Mouse (Mus musculus): ENCODE results near the gene AC109138.7. TPM values are rescaled to one million over a fixed set of nuclear protein-coding genes. Genes with fewer than 3 reads are reported as not detected.
A peak's percentile ranks its signal among the peaks of the same experiment; 100 is the strongest.

The AC109138.7 gene
- total RNA-seq, 1 experiment from 2014 or later: not detected

DNA sequence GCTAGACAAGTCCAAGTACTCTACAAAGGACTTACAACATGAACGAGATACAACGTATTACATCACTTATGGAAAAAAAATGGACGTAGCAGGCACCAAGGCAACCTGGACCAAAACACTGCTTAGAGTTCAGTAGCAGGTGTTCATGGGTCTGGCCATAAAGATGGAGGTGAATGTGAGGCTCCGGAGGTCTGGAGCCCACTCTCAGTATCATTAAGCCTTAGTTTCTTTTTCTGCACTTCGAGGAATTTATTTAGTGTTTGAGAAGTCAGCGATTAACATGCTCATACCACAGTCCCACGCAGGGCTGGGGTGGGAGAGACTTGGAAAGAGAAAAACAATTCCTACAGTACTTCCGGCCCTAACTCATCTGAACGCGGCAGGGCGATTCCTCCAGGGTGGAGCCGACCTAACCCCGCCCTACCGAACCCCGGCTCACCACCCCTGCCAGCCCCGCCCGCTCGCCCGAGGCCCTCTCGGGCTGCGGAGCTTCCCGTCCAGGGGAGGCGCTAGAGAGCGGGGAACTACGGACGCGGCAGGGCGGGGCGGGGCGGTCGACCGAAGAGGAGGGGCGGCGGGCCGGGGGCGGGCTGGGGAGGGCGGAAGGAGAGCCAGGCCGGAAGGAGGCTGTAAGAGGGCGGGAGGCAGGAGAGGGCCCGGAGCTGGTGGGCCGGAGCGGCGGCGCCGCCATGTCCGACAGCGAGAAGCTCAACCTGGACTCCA lies 22.5 kb upstream of the AC109138.7 start, which contains the start of gene Ppp1ca:
Gene Ppp1ca, plus strand, starts transcription at position 538 of the 723 bp plus-strand sequence.
- ATAC-seq (replicated peaks; ENCODE audit: insufficient number of reproducible peaks, low FRiP score, low TSS enrichment, poor library complexity, severe bottlenecking): peak; percentile 71

- no peak for ATAC-seq (replicated peaks; ENCODE audit: insufficient number of reproducible peaks, low FRiP score, low TSS enrichment, poor library complexity, severe bottlenecking)
These were observed 21.7 kb upstream of the AC109138.7 start for GRCm38 (mm10) chr19:4192251-4192985.

DNA sequence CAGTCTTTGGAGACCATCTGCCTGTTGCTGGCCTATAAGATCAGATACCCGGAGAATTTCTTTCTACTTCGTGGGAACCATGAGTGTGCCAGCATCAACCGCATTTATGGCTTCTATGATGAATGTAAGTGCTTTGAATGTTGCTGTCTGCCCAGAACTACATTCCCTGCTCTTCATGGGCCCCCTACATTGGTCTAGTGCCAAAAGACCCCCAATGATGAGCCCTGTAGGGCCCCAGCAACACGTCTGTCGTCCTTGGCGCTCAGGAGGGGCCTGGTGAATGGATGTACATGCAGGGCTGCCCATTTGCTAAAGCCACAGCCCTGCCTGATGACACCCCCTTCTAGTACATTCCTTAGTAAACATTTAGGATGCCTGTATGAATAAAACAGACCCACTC lies 21.0 kb upstream of the AC109138.7 start:
- ATAC-seq (replicated peaks; ENCODE audit: insufficient number of reproducible peaks, low FRiP score, low TSS enrichment, poor library complexity, severe bottlenecking): no peak

DNA sequence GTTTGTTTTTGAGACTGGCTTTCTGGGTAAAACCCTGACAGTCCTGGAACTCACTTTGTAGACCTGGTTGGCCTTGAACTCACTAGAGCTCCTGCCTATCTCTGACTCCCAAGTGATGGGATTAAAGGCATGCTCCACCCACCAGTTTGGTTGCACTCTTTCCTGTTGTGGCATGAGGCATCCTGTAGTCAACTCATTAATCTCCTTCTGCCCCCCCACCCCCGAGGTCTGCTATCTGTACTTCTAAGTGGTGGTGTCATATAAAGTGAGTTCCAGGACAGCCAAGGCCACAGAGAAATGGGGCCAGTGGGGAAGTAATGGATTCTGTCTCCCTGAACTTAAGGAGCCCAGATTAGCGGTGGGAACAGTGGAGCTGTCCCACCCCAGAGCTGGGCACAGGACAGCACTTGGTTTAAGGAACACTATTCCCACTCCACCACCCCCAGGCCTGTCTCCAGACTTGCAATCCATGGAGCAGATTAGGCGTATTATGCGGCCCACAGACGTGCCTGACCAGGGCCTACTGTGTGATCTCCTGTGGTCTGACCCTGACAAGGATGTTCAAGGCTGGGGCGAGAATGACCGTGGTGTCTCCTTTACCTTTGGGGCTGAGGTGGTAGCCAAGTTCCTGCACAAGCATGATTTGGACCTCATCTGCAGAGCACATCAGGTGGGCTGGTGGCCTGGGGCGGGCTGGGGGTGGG lies 20.0 kb upstream of the AC109138.7 start:
- ATAC-seq (replicated peaks; ENCODE audit: insufficient number of reproducible peaks, low FRiP score, low TSS enrichment, poor library complexity, severe bottlenecking): no peak

DNA sequence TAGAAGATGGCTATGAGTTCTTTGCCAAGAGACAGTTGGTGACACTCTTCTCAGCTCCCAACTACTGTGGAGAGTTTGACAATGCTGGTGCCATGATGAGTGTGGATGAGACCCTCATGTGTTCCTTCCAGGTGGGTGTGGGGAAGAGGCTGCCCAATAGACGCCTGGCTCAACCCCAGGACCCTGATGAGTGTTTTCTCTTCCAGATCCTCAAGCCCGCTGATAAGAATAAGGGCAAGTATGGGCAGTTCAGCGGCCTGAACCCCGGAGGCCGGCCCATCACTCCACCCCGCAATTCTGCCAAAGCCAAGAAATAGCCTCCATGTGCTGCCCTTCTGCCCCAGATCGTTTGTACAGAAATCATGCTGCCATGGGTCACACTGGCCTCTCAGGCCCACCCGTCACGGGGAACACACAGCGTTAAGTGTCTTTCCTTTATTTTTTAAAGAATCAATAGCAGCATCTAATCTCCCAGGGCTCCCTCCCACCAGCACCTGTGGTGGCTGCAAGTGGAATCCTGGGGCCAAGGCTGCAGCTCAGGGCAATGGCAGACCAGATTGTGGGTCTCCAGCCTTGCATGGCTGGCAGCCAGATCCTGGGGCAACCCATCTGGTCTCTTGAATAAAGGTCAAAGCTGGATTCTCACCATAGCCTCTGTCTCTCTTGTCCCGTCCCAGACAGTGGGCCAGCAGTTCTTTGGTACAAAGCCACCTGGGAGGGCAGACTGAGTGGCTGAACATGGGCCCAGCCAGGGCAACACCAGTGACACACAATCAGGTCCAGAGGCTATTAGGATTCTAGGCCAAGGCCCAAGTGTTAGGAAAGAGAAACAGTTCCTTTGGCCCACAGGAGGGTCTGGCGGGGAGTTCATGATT lies 19.1 kb upstream of the AC109138.7 start:
- no peak for ATAC-seq (replicated peaks; ENCODE audit: insufficient number of reproducible peaks, low FRiP score, low TSS enrichment, poor library complexity, severe bottlenecking)

GRCm38 (mm10) chr19:4196048-4196447 lies 18.1 kb upstream of the AC109138.7 start:
- no peak for ATAC-seq (replicated peaks; ENCODE audit: insufficient number of reproducible peaks, low FRiP score, low TSS enrichment, poor library complexity, severe bottlenecking)

- no peak for ATAC-seq (replicated peaks; ENCODE audit: insufficient number of reproducible peaks, low FRiP score, low TSS enrichment, poor library complexity, severe bottlenecking)
These were observed 17.6 kb upstream of the AC109138.7 start for GRCm38 (mm10) chr19:4196548-4196947.

GRCm38 (mm10) chr19:4197180-4197579 lies 17.0 kb upstream of the AC109138.7 start:
- no peak for ATAC-seq (replicated peaks; ENCODE audit: insufficient number of reproducible peaks, low FRiP score, low TSS enrichment, poor library complexity, severe bottlenecking)

GRCm38 (mm10) chr19:4201291-4201909 lies 12.8 kb upstream of the AC109138.7 start, which contains the start of gene Rad9a:
TSS of gene Rad9a (minus strand) at chr19:4201662.
- ATAC-seq (replicated peaks; ENCODE audit: insufficient number of reproducible peaks, low FRiP score, low TSS enrichment, poor library complexity, severe bottlenecking): peak; percentile 77

- ATAC-seq (replicated peaks; ENCODE audit: insufficient number of reproducible peaks, low FRiP score, low TSS enrichment, poor library complexity, severe bottlenecking): no peak
These were observed 12.0 kb upstream of the AC109138.7 start for GRCm38 (mm10) chr19:4202149-4202548.

- no peak for ATAC-seq (replicated peaks; ENCODE audit: insufficient number of reproducible peaks, low FRiP score, low TSS enrichment, poor library complexity, severe bottlenecking)
These were observed 11.0 kb upstream of the AC109138.7 start for GRCm38 (mm10) chr19:4203148-4203547.

GRCm38 (mm10) chr19:4203604-4204326 lies 10.4 kb upstream of the AC109138.7 start:
- ATAC-seq (replicated peaks; ENCODE audit: insufficient number of reproducible peaks, low FRiP score, low TSS enrichment, poor library complexity, severe bottlenecking): peak; percentile 44

GRCm38 (mm10) chr19:4204889-4205288 lies 9.3 kb upstream of the AC109138.7 start:
- ATAC-seq (replicated peaks; ENCODE audit: insufficient number of reproducible peaks, low FRiP score, low TSS enrichment, poor library complexity, severe bottlenecking): no peak

- ATAC-seq (replicated peaks; ENCODE audit: insufficient number of reproducible peaks, low FRiP score, low TSS enrichment, poor library complexity, severe bottlenecking): peak; percentile 68
These were observed 7.2 kb upstream of the AC109138.7 start for GRCm38 (mm10) chr19:4206971-4207370.

DNA sequence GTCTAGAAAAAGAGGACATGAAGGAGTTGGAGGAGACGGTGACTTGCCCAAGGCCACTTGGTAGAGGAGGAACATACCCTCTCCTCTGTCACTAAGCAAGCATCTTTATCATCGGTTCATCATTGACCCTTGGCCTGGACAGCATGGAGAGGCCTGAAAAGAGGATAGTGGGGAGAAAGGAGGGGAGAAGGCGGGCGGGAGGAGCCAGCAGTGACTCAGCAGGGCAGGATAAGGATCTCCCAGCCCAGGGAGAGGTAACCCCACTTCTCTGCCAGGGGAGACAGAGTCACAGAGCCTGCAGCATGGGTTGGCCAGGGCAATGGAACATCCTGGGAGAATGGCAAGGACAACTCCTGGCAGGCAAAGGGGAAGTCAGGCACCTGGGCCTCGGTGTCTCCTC lies 5.6 kb upstream of the AC109138.7 start:
- ATAC-seq (replicated peaks; ENCODE audit: insufficient number of reproducible peaks, low FRiP score, low TSS enrichment, poor library complexity, severe bottlenecking): no peak

DNA sequence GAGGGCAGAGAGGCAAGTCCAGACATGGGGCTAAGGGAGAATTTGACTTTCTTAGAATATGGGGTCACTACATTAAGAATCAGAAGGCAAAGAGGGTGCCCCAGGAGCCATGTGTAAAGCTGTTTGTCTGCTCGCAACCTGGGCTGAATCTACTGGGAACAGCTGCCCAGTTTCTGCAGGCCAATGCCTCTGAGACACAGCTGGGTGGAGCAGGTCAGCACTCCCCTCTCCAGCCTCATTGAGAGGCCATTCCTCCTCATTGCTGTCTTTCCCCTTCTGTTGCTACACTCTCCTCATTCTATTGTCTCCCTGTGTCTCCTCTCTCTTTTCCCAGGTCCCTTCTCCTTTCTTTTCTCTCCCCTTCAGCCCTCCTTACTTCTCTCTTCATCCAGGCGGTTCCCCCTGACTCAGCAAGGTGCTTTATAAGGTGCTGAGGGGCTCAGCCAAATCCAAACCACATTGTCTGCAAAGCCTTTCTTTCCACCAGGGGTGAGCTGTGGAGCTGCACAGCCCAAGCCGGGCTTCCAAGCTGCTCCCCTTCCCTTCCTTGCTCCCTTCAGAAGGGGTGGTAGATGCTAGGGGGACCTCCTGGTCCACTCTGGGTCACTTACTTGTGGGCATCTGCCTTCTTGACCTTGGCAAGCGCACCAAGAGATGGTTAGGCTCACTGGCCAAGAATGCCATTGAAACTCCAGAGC lies 2.1 kb upstream of the AC109138.7 start:
- no peak for ATAC-seq (replicated peaks; ENCODE audit: insufficient number of reproducible peaks, low FRiP score, low TSS enrichment, poor library complexity, severe bottlenecking)

- no peak for ATAC-seq (replicated peaks; ENCODE audit: insufficient number of reproducible peaks, low FRiP score, low TSS enrichment, poor library complexity, severe bottlenecking)
These were observed 608 bp upstream of the AC109138.7 start for GRCm38 (mm10) chr19:4213524-4213974.
